Mouse (Mus musculus) megakaryocyte-erythroid progenitor cell, adult 5-6 weeks (primary cell): ENCODE measurements around the gene Wnt6. TPM values are rescaled to one million over a fixed set of nuclear protein-coding genes. Genes with fewer than 3 reads are reported as not detected.

Experiments used
- ATAC-seq: replicated peaks from 2 replicates; pipeline ENCODE4 v1.8.0; 2016; ENCODE audit warnings: mild to moderate bottlenecking, inconsistent platforms; ENCODE audit not compliant: severe bottlenecking, poor library complexity, low FRiP score, low TSS enrichment
- total RNA-seq, 2 experiments: library from RNA; stranded (forward) in 1 of 2; stranded (reverse) in 1 of 2; fragments of 200-1000, 215-1000 nt in 1 of 2; fragments of >200 nt in 1 of 2; fragmentation: Nextera tagmentation in 1 of 2; gene quantifications; 2 replicates each; pipeline ENCODE4 v1.2.3; 2014 to 2017

Gene Wnt6
- total RNA-seq, 2 experiments from 2014 or later = not detected

DNA sequence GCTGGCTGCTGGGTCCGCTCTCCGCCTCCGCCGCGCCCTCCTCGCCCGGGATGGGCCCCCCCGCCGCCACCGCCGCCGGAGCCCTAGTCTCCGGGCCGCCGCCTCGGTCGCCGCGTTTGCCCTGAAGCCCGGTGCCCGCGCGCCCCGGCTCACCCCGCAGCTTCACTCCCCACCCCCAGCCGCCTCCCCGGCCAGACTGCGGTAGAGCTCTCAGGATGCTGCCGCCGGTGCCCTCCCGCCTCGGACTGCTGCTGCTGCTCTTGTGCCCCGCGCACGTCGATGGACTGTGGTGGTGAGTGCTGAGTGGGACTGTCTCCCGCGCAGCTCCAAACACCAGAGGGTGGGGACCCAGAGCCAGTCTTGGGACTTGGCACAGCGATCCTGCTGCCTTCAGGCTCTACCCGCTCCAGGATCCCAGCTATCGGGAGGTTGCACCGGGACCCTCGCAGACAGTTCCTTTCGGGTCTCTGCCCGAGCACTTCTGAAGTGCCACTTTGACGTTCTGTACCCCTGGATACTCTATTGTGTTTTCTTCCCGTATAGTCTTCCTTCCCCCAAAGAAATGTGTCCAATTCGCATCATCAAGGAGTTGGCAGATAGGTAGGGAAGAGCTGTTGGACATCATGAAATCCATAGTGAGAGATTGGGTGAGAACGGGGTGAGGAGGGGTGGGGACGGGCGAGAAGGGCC lies 384 bp downstream of the Wnt6 start:
- ATAC-seq = no peak

GRCm38 (mm10) chr1:74773136-74773535 lies 1.4 kb downstream of the Wnt6 start:
- peak; percentile 97 for ATAC-seq

GRCm38 (mm10) chr1:74774062-74774461 lies 2.4 kb downstream of the Wnt6 start:
- ATAC-seq = no peak

DNA sequence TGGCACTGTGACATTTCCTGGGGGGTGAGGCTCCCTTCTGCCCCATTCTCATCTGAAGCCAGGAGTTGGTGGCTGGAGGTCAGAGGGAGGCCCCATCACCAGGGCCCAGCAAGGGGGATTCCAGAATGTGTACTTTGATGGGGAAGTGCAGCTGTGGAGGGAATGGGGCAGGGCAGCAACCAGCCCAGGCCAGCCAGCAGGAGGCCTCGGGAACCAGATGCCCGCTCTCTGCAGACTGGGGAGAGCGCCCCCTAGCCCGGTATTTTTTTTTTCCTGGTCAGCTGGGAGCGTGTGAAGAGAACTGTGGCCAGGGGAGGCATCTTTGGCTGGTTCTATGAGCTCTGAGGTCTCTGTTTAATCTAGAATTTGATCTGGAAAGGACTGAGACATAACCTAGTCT lies 4.1 kb downstream of the Wnt6 start:
- no peak for ATAC-seq

- no peak for ATAC-seq
Observed at GRCm38 (mm10) chr1:74778934-74779486, 7.3 kb downstream of the Wnt6 start.

DNA sequence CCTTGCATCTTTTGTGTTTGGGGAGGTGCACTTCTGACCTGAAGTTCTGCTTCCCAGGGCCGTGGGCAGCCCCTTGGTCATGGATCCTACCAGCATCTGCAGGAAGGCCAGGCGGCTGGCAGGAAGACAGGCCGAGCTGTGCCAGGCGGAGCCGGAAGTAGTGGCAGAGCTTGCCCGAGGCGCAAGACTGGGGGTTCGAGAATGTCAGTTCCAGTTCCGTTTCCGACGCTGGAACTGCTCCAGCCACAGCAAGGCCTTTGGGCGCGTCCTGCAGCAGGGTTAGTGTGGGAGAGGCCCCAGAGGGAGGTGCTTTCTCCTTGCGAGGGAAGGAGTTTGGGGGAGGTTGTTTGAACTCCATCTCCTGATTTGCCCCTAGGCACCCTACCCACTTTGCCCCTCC lies 10.4 kb downstream of the Wnt6 start:
- no peak for ATAC-seq

GRCm38 (mm10) chr1:74783554-74783953 lies 11.9 kb downstream of the Wnt6 start:
- no peak for ATAC-seq

GRCm38 (mm10) chr1:74784041-74784759 lies 12.5 kb downstream of the Wnt6 start:
- ATAC-seq = peak; percentile 20; the same call in 1 of the 2 replicates

GRCm38 (mm10) chr1:74787846-74788245 lies 16.2 kb downstream of the Wnt6 start:
- ATAC-seq = peak; percentile 73

GRCm38 (mm10) chr1:74788603-74789176 lies 17.0 kb downstream of the Wnt6 start:
- no peak for ATAC-seq

DNA sequence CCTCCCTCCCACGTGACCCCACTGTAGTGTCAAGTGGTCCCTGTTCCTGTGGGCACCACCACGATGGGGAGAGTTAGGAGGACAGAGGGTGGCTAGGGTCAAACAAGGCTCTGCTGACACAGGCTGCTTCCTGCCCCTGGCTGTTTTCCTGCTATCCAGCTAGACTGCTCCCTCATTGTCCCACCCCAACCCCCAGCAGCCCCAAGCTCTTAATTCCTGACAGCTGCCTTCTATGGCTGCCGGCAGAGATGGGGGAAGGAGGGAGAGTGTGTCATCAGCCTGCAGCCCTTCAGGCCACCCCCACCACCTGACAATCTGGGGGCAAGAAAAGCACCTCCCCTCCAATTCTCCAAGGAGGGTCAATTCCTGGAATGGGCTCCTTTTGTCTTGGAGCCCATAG lies 18.4 kb downstream of the Wnt6 start:
- ATAC-seq = no peak

DNA sequence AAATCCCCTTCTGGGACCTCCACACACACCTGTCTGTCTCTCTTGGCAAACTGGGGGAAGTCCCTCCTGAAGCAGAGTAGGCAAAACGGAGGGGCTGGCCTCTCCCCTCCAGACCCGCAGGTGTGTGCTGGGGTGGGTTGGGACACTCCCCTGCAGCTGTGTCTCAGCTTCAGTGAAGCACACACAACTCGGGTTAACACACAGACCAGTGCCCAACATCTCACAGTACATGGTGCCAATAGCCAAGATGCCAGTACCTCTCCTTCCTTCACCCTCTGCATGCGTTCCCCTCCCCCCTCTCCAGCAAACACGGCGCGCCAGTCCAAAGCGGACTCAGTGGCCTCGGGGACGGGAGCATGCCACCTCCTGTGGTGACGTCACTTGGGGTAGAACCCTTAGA lies 19.6 kb downstream of the Wnt6 start, which contains the start of gene Wnt10a:
Wnt10a (plus strand) TSS at position 268 of the 400 bp plus-strand sequence.
- no peak for ATAC-seq

- ATAC-seq = no peak
Observed at GRCm38 (mm10) chr1:74792831-74793660, 21.4 kb downstream of the Wnt6 start.

GRCm38 (mm10) chr1:74794487-74795144 lies 22.9 kb downstream of the Wnt6 start:
- no peak for ATAC-seq

GRCm38 (mm10) chr1:74795145-74795529 lies 23.4 kb downstream of the Wnt6 start:
- no peak for ATAC-seq

GRCm38 (mm10) chr1:74797459-74797858 lies 25.8 kb downstream of the Wnt6 start:
- ATAC-seq = no peak

GRCm38 (mm10) chr1:74800424-74800888 lies 28.8 kb downstream of the Wnt6 start:
- no peak for ATAC-seq

DNA sequence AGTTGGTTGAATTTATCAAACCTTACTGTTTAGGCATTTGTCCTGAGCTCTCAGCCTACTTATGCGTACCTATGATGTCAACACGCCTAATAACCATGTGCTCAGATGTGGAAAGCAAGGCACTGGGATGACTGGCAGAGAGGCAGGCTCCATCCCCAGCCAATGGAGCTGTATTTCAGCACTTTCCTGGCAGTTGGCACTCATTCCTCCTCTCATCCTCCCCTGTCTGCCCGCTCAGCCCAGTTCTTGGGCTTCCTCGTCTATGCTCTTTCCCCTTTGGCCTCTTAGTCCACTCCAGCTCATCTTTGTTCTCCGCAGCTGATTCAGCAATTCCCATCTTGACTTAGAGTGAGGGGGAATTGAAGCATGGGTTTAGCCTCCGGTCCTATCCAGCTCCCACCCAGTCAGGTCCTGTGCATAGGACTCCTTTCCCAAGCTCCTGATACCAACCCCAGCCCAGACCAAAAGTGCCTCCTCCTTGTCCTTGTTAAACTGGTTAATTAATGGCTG lies 30.0 kb downstream of the Wnt6 start:
- no peak for ATAC-seq
